Comparison of ENCODE assay signal across 11 mouse cellular contexts in genomic region chr4:125486616-125487015, GRCm38 (mm10). TPM values are rescaled to one million over a fixed set of nuclear protein-coding genes. Genes with fewer than 3 reads are reported as not detected.
DNase-seq lines count a peak whose midpoint lies in the region; ATAC-seq and TF ChIP-seq lines count a peak whose summit lies in the region.
"Had no signal": no experiment of that assay in that cellular context is flagged by ENCODE, and none has a peak within 500 bp of the region (broad histone marks: within the 10 kb centered on the region; RNA-seq: fewer than 3 reads in every experiment).

No protein-coding gene starts in this region.

- H3K9me3 ChIP-seq in kidney, postnatal 0 days (replicated peaks; ENCODE audit: low read length) = no peaks in the 10 kb centered on the region
- H3K9me3 ChIP-seq in kidney, embryonic 14.5 days (ENCODE audit: control insufficient read depth, low read length) = no peaks in the 10 kb centered on the region
- no peaks in the 10 kb centered on the region for H3K9me3 ChIP-seq in forebrain, embryonic 16.5 days (ENCODE audit: control insufficient read depth, low read length)
- H3K9me3 ChIP-seq in neural tube, embryonic 12.5 days = no peaks in the 10 kb centered on the region
- H3K9me3 ChIP-seq: heart, embryonic 15.5 days; megakaryocyte, embryonic 14.5 days had no signal

- no peak for ATAC-seq in kidney, postnatal 0 days (replicated peaks; ENCODE audit: low FRiP score, low read depth)
- no peak for ATAC-seq in kidney, embryonic 14.5 days (ENCODE audit: low FRiP score, low TSS enrichment)
- ATAC-seq in forebrain, embryonic 16.5 days = no peak; the same call in 1 of the 2 replicates
- ATAC-seq in neural tube, embryonic 12.5 days (ENCODE audit: low FRiP score, low read depth) = peak; percentile 41
- ATAC-seq: Patski had no signal

- DNase-seq in kidney, postnatal 0 days (ENCODE audit: low spot score) = peak; percentile 50
- DNase-seq in lung, postnatal 10 days = no peak
- DNase-seq in testis, postnatal 14 days (ENCODE audit: low spot score) = no peak
- no peak for DNase-seq in thymus, postnatal 4 days

- H3K9ac ChIP-seq in kidney, postnatal 0 days (ENCODE audit: low read depth, low read length) = no peak overlapping the region
- no peak overlapping the region for H3K9ac ChIP-seq in kidney, embryonic 14.5 days (ENCODE audit: low read depth, low read length)
- no peak overlapping the region for H3K9ac ChIP-seq in forebrain, embryonic 16.5 days (replicated peaks; ENCODE audit: low read depth, low read length)
- H3K9ac ChIP-seq in neural tube, embryonic 12.5 days = no peak overlapping the region
- H3K9ac ChIP-seq: heart, embryonic 15.5 days had no signal

- H3K4me3 ChIP-seq in kidney, postnatal 0 days (replicated peaks; ENCODE audit: low read depth, low read length) = no peak overlapping the region
- no peak overlapping the region for H3K4me3 ChIP-seq in kidney, embryonic 14.5 days (ENCODE audit: low read length)
- H3K4me3 ChIP-seq in cortical plate, adult 2 months (ENCODE audit: insufficient read depth, low read length) = no peak overlapping the region
- H3K4me3 ChIP-seq in forebrain, embryonic 16.5 days (replicated peaks; ENCODE audit: low read length) = no peak overlapping the region
- no peak overlapping the region for H3K4me3 ChIP-seq in neural tube, embryonic 12.5 days
- H3K4me3 ChIP-seq: heart, embryonic 15.5 days; megakaryocyte, embryonic 14.5 days had no signal

- no peaks in the 10 kb centered on the region for H3K36me3 ChIP-seq in kidney, postnatal 0 days (ENCODE audit: insufficient read depth, low read length)
- no peaks in the 10 kb centered on the region for H3K36me3 ChIP-seq in kidney, embryonic 14.5 days (ENCODE audit: control insufficient read depth, insufficient read depth, low read length)
- no peaks in the 10 kb centered on the region for H3K36me3 ChIP-seq in forebrain, embryonic 16.5 days (ENCODE audit: control insufficient read depth, insufficient read depth)
- no peaks in the 10 kb centered on the region for H3K36me3 ChIP-seq in neural tube, embryonic 12.5 days
- H3K36me3 ChIP-seq: heart, embryonic 15.5 days had no signal

- peak; percentile 42; the same call in 1 of the 2 replicates for TF ChIP-seq CTCF in kidney, postnatal 0 days (IDR thresholded peaks at IDR 0.05; ENCODE audit: low read depth)
- peak; percentile 36 for TF ChIP-seq CTCF in cortical plate, adult 2 months (IDR thresholded peaks at IDR 0.05; ENCODE audit: extremely low read depth, insufficient read depth, low read length)

- 0 out of 2 replicates have a peak, but pooled peaks cover 6% of the 10 kb centered on the region for H3K4me1 ChIP-seq in kidney, postnatal 0 days (replicated peaks; ENCODE audit: insufficient read depth, low read length)
- peaks cover 14% of the 10 kb centered on the region for H3K4me1 ChIP-seq in kidney, embryonic 14.5 days (ENCODE audit: control insufficient read depth, insufficient read depth, low read length)
- no peaks in the 10 kb centered on the region for H3K4me1 ChIP-seq in cortical plate, adult 2 months (ENCODE audit: control insufficient read depth, insufficient read depth, low read length)
- H3K4me1 ChIP-seq in forebrain, embryonic 16.5 days (replicated peaks; ENCODE audit: control insufficient read depth, insufficient read depth, low read length) = peaks cover 65% of the 10 kb centered on the region
- H3K4me1 ChIP-seq in neural tube, embryonic 12.5 days = peaks cover 64% of the 10 kb centered on the region
- H3K4me1 ChIP-seq: megakaryocyte, embryonic 14.5 days had no signal

- TF ChIP-seq POLR2A in cortical plate, adult 2 months (IDR thresholded peaks at IDR 0.05; ENCODE audit: extremely low read depth, insufficient read depth, low read length) = no peak

- H3K27me3 ChIP-seq in kidney, postnatal 0 days (ENCODE audit: insufficient read depth, low read length) = peaks cover 74% of the 10 kb centered on the region
- peaks cover 92% of the 10 kb centered on the region for H3K27me3 ChIP-seq in kidney, embryonic 14.5 days (ENCODE audit: control insufficient read depth, insufficient read depth, low read length)
- peaks cover 49% of the 10 kb centered on the region for H3K27me3 ChIP-seq in forebrain, embryonic 16.5 days (replicated peaks; ENCODE audit: control insufficient read depth, insufficient read depth, low read length)
- peaks cover 77% of the 10 kb centered on the region for H3K27me3 ChIP-seq in neural tube, embryonic 12.5 days (replicated peaks)

- no peak overlapping the region for H3K4me2 ChIP-seq in kidney, postnatal 0 days (ENCODE audit: low read length)
- H3K4me2 ChIP-seq in kidney, embryonic 14.5 days (replicated peaks; ENCODE audit: low read depth, low read length) = no peak overlapping the region
- peak overlapping the region; percentile 59 for H3K4me2 ChIP-seq in forebrain, embryonic 16.5 days (ENCODE audit: low read length)
- H3K4me2 ChIP-seq in neural tube, embryonic 12.5 days (replicated peaks) = peak overlapping the region; percentile 81
- H3K4me2 ChIP-seq: heart, embryonic 15.5 days had no signal

- WGBS in kidney, postnatal 0 days = 2% methylated on average over 13 of the region's 13 CpGs
- WGBS in kidney, embryonic 14.5 days = under 1% methylated on average over 13 of the region's 13 CpGs
- 1% methylated on average over 13 of the region's 13 CpGs for WGBS in forebrain, embryonic 16.5 days
- under 1% methylated on average over 13 of the region's 13 CpGs for WGBS in neural tube, embryonic 12.5 days

- H3K27ac ChIP-seq in kidney, postnatal 0 days = no peak overlapping the region
- H3K27ac ChIP-seq in kidney, embryonic 14.5 days (ENCODE audit: low read depth, low read length) = no peak overlapping the region
- H3K27ac ChIP-seq in cortical plate, adult 2 months (ENCODE audit: insufficient read depth, low read length) = no peak overlapping the region
- peak overlapping the region; percentile 19; the same call in 1 of the 2 replicates for H3K27ac ChIP-seq in forebrain, embryonic 16.5 days (ENCODE audit: low read length)
- H3K27ac ChIP-seq in neural tube, embryonic 12.5 days = peak overlapping the region; percentile 47; the same call in 1 of the 2 replicates
- H3K27ac ChIP-seq: heart, embryonic 15.5 days had no signal

RNA-seq across cellular contexts. Expression of gene Grik3, which starts 3.9 kb away (rescaled TPM):
- 0.01 and 0.04 TPM in 2 replicates for polyA plus RNA-seq in kidney, postnatal 0 days (2015; fragmentation: Nextera tagmentation; extraction: Ambion mirVana)
- 0.01 and 0.14 TPM in 2 replicates for polyA plus RNA-seq in kidney, embryonic 14.5 days (2014; fragmentation: Nextera tagmentation; extraction: Ambion mirVana)
- polyA plus RNA-seq in cortical plate, adult 2 months (2012; rRNA removed) = 27.5 and 29.5 TPM in 2 replicates
- 7.5 and 8.0 TPM in 2 replicates for polyA plus RNA-seq in forebrain, embryonic 16.5 days (2015; fragmentation: Nextera tagmentation; extraction: Ambion mirVana)
- 3.3 and 3.5 TPM in 2 replicates for polyA plus RNA-seq in neural tube, embryonic 12.5 days (2016; fragmentation: Nextera tagmentation; extraction: Ambion mirVana)
- polyA plus RNA-seq: Patski had no signal

Comparison
In these comparisons a context has a peak if more than half of its experiments do, and no peak if none do; other contexts are left out.
1. H3K27ac ChIP-seq: peak in forebrain, embryonic 16.5 days (single experiment) and neural tube, embryonic 12.5 days (single experiment); none in kidney, postnatal 0 days (single experiment), kidney, embryonic 14.5 days (single experiment) and cortical plate, adult 2 months (single experiment).
2. H3K4me2 ChIP-seq: peak in forebrain, embryonic 16.5 days (single experiment) and neural tube, embryonic 12.5 days (single experiment); none in kidney, postnatal 0 days (single experiment) and kidney, embryonic 14.5 days (single experiment).